In the genomic region with DNA sequence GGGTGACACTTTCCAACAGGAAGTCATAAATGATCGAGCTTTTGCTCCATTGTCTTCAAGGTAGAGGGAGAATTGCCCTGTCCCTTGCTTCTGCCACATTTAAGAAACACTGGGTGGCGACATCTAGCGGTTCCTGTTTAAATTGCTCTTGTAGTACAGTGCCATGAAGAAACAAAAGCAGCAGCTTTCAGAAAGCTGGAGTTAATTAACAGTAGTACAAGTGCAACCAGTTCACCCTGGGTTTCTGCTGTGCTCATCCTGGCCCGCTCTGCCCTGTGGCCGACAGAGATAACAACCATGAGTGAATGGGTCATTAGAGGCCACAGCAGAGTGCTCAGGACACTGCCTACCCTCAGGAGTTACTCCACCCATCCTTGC, we compare ENCODE assay signal across 8 mouse cellular contexts.
A peak's percentile ranks its signal among the peaks of the same experiment; 100 is the strongest.
DNase-seq lines count a peak whose midpoint lies in the region; ATAC-seq and TF ChIP-seq lines count a peak whose summit lies in the region.

No protein-coding gene starts in this region.

- H3K9me3 ChIP-seq in E14TG2a.4 (ENCODE audit: low read length): no peaks in the 10 kb centered on the region
- no peaks in the 10 kb centered on the region for H3K9me3 ChIP-seq in forebrain, embryonic 12.5 days
- H3K9me3 ChIP-seq in heart, embryonic 15.5 days (replicated peaks): no peaks in the 10 kb centered on the region

- no peak overlapping the region for H3K4me3 ChIP-seq in E14TG2a.4 (replicated peaks; ENCODE audit: low read length)
- H3K4me3 ChIP-seq in forebrain, embryonic 12.5 days (replicated peaks): no peak overlapping the region
- H3K4me3 ChIP-seq in heart, embryonic 15.5 days: peak overlapping the region; percentile 18
- no peak overlapping the region for H3K4me3 ChIP-seq in liver, adult 2 months (ENCODE audit: insufficient read depth, low read depth, low read length)
- H3K4me3 ChIP-seq in testis, adult 2 months (ENCODE audit: control insufficient read depth, low read depth, low read length): no peak overlapping the region

- peak; percentile 64 for DNase-seq in c-Kit-positive CD71-positive TER-119-positive erythroid progenitor cells, embryonic 14.5 days (ENCODE audit: low spot score)
- peak; percentile 88 for DNase-seq in kidney, postnatal 10 days
- peak; percentile 80 for DNase-seq in liver, adult 2 months (ENCODE audit: extremely low read depth, low read depth, low spot score)
- DNase-seq in neural tube, embryonic 10.5 days (ENCODE audit: extremely low spot score, low spot score): peak; percentile 64

- TF ChIP-seq CTCF in E14TG2a.4 (conservative IDR thresholded peaks at IDR 0.05; ENCODE audit: low read length): peak; percentile 91
- peak; percentile 41; the same call in 1 of the 2 replicates for TF ChIP-seq CTCF in liver, adult 2 months (IDR thresholded peaks at IDR 0.05; ENCODE audit: low read depth, low read length)
- peak; percentile 13; the same call in 1 of the 2 replicates for TF ChIP-seq CTCF in testis, adult 2 months (IDR thresholded peaks at IDR 0.05; ENCODE audit: control insufficient read depth, insufficient read depth, insufficient replicate concordance, low read depth, low read length)

- WGBS in forebrain, embryonic 12.5 days: 3% methylated on average over 5 of the region's 5 CpGs
- 0% methylated on average over 5 of the region's 5 CpGs for WGBS in heart, embryonic 15.5 days
- WGBS in liver, adult 2 months: 0% methylated on average over 5 of the region's 5 CpGs

- no peak overlapping the region for H3K27ac ChIP-seq in forebrain, embryonic 12.5 days
- H3K27ac ChIP-seq in heart, embryonic 15.5 days: peak overlapping the region; percentile 76
- H3K27ac ChIP-seq in liver, adult 2 months (replicated peaks; ENCODE audit: insufficient read depth, low read depth, low read length): no peak overlapping the region
- no peak overlapping the region for H3K27ac ChIP-seq in testis, adult 2 months (ENCODE audit: control insufficient read depth, insufficient read depth, low read depth, low read length)

- TF ChIP-seq POLR2A in liver, adult 2 months (IDR thresholded peaks at IDR 0.05; ENCODE audit: extremely low read depth, insufficient read depth, low read length): no peak
- TF ChIP-seq POLR2A in testis, adult 2 months (IDR thresholded peaks at IDR 0.05; ENCODE audit: control insufficient read depth, low read depth, low read length): no peak

- no peaks in the 10 kb centered on the region for H3K79me2 ChIP-seq in liver, adult 2 months (ENCODE audit: control insufficient read depth, insufficient read depth, low read length)

- H3K4me1 ChIP-seq in E14TG2a.4 (replicated peaks; ENCODE audit: low read depth, low read length): peaks cover 12% of the 10 kb centered on the region
- H3K4me1 ChIP-seq in forebrain, embryonic 12.5 days: peaks cover 15% of the 10 kb centered on the region; the same call in 1 of the 2 replicates
- H3K4me1 ChIP-seq in heart, embryonic 15.5 days (replicated peaks): peaks cover 14% of the 10 kb centered on the region
- peaks cover 1% of the 10 kb centered on the region; the same call in 1 of the 2 replicates for H3K4me1 ChIP-seq in liver, adult 2 months (ENCODE audit: control insufficient read depth, insufficient read depth, low read length)
- no peaks in the 10 kb centered on the region for H3K4me1 ChIP-seq in testis, adult 2 months (ENCODE audit: control insufficient read depth, insufficient read depth, low read length)

- no peak overlapping the region for H3K4me2 ChIP-seq in forebrain, embryonic 12.5 days
- peak overlapping the region; percentile 50 for H3K4me2 ChIP-seq in heart, embryonic 15.5 days

- H3K36me3 ChIP-seq in E14TG2a.4 (ENCODE audit: insufficient read depth, low read length): no peaks in the 10 kb centered on the region
- no peaks in the 10 kb centered on the region for H3K36me3 ChIP-seq in forebrain, embryonic 12.5 days (replicated peaks)
- H3K36me3 ChIP-seq in heart, embryonic 15.5 days: no peaks in the 10 kb centered on the region
- no peaks in the 10 kb centered on the region for H3K36me3 ChIP-seq in liver, adult 2 months (ENCODE audit: control insufficient read depth, insufficient read depth, low read length)
- no peaks in the 10 kb centered on the region for H3K36me3 ChIP-seq in testis, adult 2 months (ENCODE audit: control insufficient read depth, insufficient read depth, low read length)

- no peak overlapping the region for H3K9ac ChIP-seq in forebrain, embryonic 12.5 days
- peak overlapping the region; percentile 16; the same call in 1 of the 2 replicates for H3K9ac ChIP-seq in heart, embryonic 15.5 days
- H3K9ac ChIP-seq in liver, adult 2 months (ENCODE audit: low read depth, low read length): 0 out of 2 replicates have a peak overlapping the region, but pooled peaks have one; percentile 39

- ATAC-seq in forebrain, embryonic 12.5 days (ENCODE audit: low FRiP score): peak; percentile 85
- 0 out of 2 replicates have a peak, but pooled peaks have one; percentile 48 for ATAC-seq in heart, embryonic 15.5 days (replicated peaks; ENCODE audit: insufficient number of reproducible peaks, insufficient read depth, low FRiP score, low read depth)

- H3K27me3 ChIP-seq in E14TG2a.4 (ENCODE audit: insufficient read depth, low read length): no peaks in the 10 kb centered on the region
- H3K27me3 ChIP-seq in forebrain, embryonic 12.5 days: no peaks in the 10 kb centered on the region
- H3K27me3 ChIP-seq in heart, embryonic 15.5 days: no peaks in the 10 kb centered on the region
- no peaks in the 10 kb centered on the region for H3K27me3 ChIP-seq in liver, adult 2 months (ENCODE audit: control insufficient read depth, insufficient read depth, low read length)
- no peaks in the 10 kb centered on the region for H3K27me3 ChIP-seq in testis, adult 2 months (ENCODE audit: control insufficient read depth, insufficient read depth, low read length)

Comparison
In these comparisons a context has a peak if more than half of its experiments do, and no peak if none do; other contexts are left out.
1. CTCF ChIP-seq: peak in every context shown above with its lines; median percentile 91 in E14TG2a.4; 41 in liver, adult 2 months; 13 in testis, adult 2 months.